Mouse (Mus musculus) urinary bladder, postnatal 36 days (tissue): Measurements from ENCODE around the gene Ap2a1.

Experiments used
- DNase-seq, 2 experiments: peaks; one replicate each; pipeline ENCODE4 v3.0.0; 2022; ENCODE audit warnings: low spot score in 2 of 2, mixed read lengths in 1 of 2

Gene Ap2a1

GRCm38 (mm10) chr7:44952611-44953306 lies 23.5 kb upstream of the Ap2a1 start:
- peak; percentile 93 to 95 for DNase-seq

- peak; percentile 80 to 86 for DNase-seq
Observed at GRCm38 (mm10) chr7:44951960-44952359, 22.7 kb upstream of the Ap2a1 start.

- no peak for DNase-seq
Observed at GRCm38 (mm10) chr7:44949922-44950321, 20.6 kb upstream of the Ap2a1 start.

- no peak for DNase-seq
Observed at GRCm38 (mm10) chr7:44942904-44943303, 13.6 kb upstream of the Ap2a1 start, which contains the start of gene Tsks. Gene Tsks (plus strand): TSS chr7:44943204.

GRCm38 (mm10) chr7:44938680-44939079 lies 9.4 kb upstream of the Ap2a1 start:
- no peak for DNase-seq

GRCm38 (mm10) chr7:44928570-44928969 lies 726 bp downstream of the Ap2a1 start:
- no peak for DNase-seq

GRCm38 (mm10) chr7:44925468-44925867 lies 3.8 kb downstream of the Ap2a1 start:
- DNase-seq = no peak

- DNase-seq = no peak
Observed at GRCm38 (mm10) chr7:44922530-44922929, 6.8 kb downstream of the Ap2a1 start.

- no peak for DNase-seq
Observed at GRCm38 (mm10) chr7:44919127-44919526, 10.2 kb downstream of the Ap2a1 start.

- no peak for DNase-seq
Observed at GRCm38 (mm10) chr7:44918219-44918618, 11.1 kb downstream of the Ap2a1 start.

GRCm38 (mm10) chr7:44916881-44917280 lies 12.4 kb downstream of the Ap2a1 start:
- no peak for DNase-seq

- no peak for DNase-seq
Observed at GRCm38 (mm10) chr7:44916191-44916590, 13.1 kb downstream of the Ap2a1 start.

- DNase-seq = no peak
Observed at GRCm38 (mm10) chr7:44915314-44915713, 14.0 kb downstream of the Ap2a1 start.

- no peak for DNase-seq
Observed at GRCm38 (mm10) chr7:44914396-44914795, 14.9 kb downstream of the Ap2a1 start.

- DNase-seq = no peak
Observed at GRCm38 (mm10) chr7:44908706-44909476, 20.4 kb downstream of the Ap2a1 start.

- DNase-seq = no peak
Observed at GRCm38 (mm10) chr7:44905430-44905829, 23.9 kb downstream of the Ap2a1 start.

- no peak for DNase-seq
Observed at GRCm38 (mm10) chr7:44901230-44901722, 28.0 kb downstream of the Ap2a1 start.

GRCm38 (mm10) chr7:44900632-44901031 lies 28.7 kb downstream of the Ap2a1 start:
- DNase-seq = no peak

- DNase-seq = peak in 1 of 2 experiments; percentile 30
Observed at GRCm38 (mm10) chr7:44898607-44899006, 30.7 kb downstream of the Ap2a1 start.

- DNase-seq = no peak
Observed at GRCm38 (mm10) chr7:44896499-44896898, 32.8 kb downstream of the Ap2a1 start.

- peak; percentile 87 to 89 for DNase-seq
Observed at GRCm38 (mm10) chr7:44895593-44896434, 33.5 kb downstream of the Ap2a1 start, which contains the start of gene Fuz. Gene Fuz (plus strand): TSS chr7:44896079.

GRCm38 (mm10) chr7:44895206-44895592 lies 34.1 kb downstream of the Ap2a1 start:
- DNase-seq = no peak
